8 mouse cellular contexts compared by ENCODE assay signal in genomic region chr4:138972827-138973718, GRCm38 (mm10). TPM values are rescaled to one million over a fixed set of nuclear protein-coding genes. Genes with fewer than 3 reads are reported as not detected.
DNase-seq lines count a peak whose midpoint lies in the region; ATAC-seq and TF ChIP-seq lines count a peak whose summit lies in the region.

Gene Tmco4, plus strand, starts transcription at chr4:138972888.

- no peaks in the 10 kb centered on the region for H3K79me2 ChIP-seq in CH12.LX (replicated peaks; ENCODE audit: control insufficient read depth, extremely low read depth, insufficient read depth, poor library complexity, severe bottlenecking)

- no peak for TF ChIP-seq EP300 in CH12.LX (IDR thresholded peaks at IDR 0.05; ENCODE audit: low read length)

- WGBS in forebrain, embryonic 10.5 days: 2% methylated on average over 57 of the region's 60 CpGs
- under 1% methylated on average over 58 of the region's 60 CpGs for WGBS in heart, embryonic 16.5 days
- under 1% methylated on average over 57 of the region's 60 CpGs for WGBS in liver, embryonic 16.5 days (ENCODE audit: insufficient replicate concordance)

- H3K9ac ChIP-seq in CH12.LX (ENCODE audit: insufficient read depth, low read depth): peak within 1 kb of the TSS; percentile 92
- peak within 1 kb of the TSS; percentile 93 for H3K9ac ChIP-seq in heart, embryonic 16.5 days (ENCODE audit: low read length)
- peak within 1 kb of the TSS; percentile 73 for H3K9ac ChIP-seq in liver, embryonic 16.5 days (ENCODE audit: low read depth, low read length)

- no peak for TF ChIP-seq CTCF in CH12.LX (conservative IDR thresholded peaks at IDR 0.05 in 1 of 2, IDR thresholded peaks at IDR 0.05 in 1 of 2; ENCODE audit: low read depth in 2 of 2, low read length in 2 of 2)
- no peak for TF ChIP-seq CTCF in bone marrow macrophage, adult 2 months (IDR thresholded peaks at IDR 0.05; ENCODE audit: low read depth, low read length)
- TF ChIP-seq CTCF in testis, adult 2 months (IDR thresholded peaks at IDR 0.05; ENCODE audit: control insufficient read depth, insufficient read depth, insufficient replicate concordance, low read depth, low read length): no peak

- dilution Hi-C loops in CH12.LX (cut with MboI; ENCODE audit: extremely low pct_ligation_motif_present, extremely low pct_unique_long_range_greater_than_20kb, low sequenced_read_pairs): no loop called here

- peaks cover 4 to 21% of the 10 kb centered on the region in 2 experiments for H3K4me1 ChIP-seq in CH12.LX (ENCODE audit: control insufficient read depth in 1 of 2, insufficient read depth in 2 of 2)
- peaks cover 39% of the 10 kb centered on the region for H3K4me1 ChIP-seq in bone marrow macrophage, adult 2 months (ENCODE audit: control insufficient read depth, insufficient read depth, low read length)
- peaks cover 20% of the 10 kb centered on the region for H3K4me1 ChIP-seq in forebrain, embryonic 10.5 days
- H3K4me1 ChIP-seq in heart, embryonic 16.5 days (ENCODE audit: control insufficient read depth, insufficient read depth, low read length): peaks cover 23% of the 10 kb centered on the region
- H3K4me1 ChIP-seq in liver, embryonic 16.5 days (ENCODE audit: control insufficient read depth, low read depth, low read length): peaks cover 17% of the 10 kb centered on the region
- H3K4me1 ChIP-seq in testis, adult 2 months (ENCODE audit: control insufficient read depth, insufficient read depth, low read length): peaks cover 17% of the 10 kb centered on the region

- peak within 1 kb of the TSS; percentile 92 for H3K27ac ChIP-seq in CH12.LX (ENCODE audit: insufficient read depth, low read depth)
- H3K27ac ChIP-seq in bone marrow macrophage, adult 2 months (ENCODE audit: insufficient read depth, low read depth, low read length): peak within 1 kb of the TSS; percentile 92
- H3K27ac ChIP-seq in forebrain, embryonic 10.5 days: peak within 1 kb of the TSS; percentile 90
- peak within 1 kb of the TSS; percentile 95 for H3K27ac ChIP-seq in heart, embryonic 16.5 days (ENCODE audit: low read length)
- H3K27ac ChIP-seq in liver, embryonic 16.5 days (ENCODE audit: low read length): peak within 1 kb of the TSS; percentile 82
- peak within 1 kb of the TSS; percentile 86 for H3K27ac ChIP-seq in testis, adult 2 months (ENCODE audit: control insufficient read depth, insufficient read depth, low read depth, low read length)

- in situ Hi-C loops in CH12.LX (cut with MboI; ENCODE audit: low pct_ligation_motif_present, low pct_unique_long_range_greater_than_20kb, low sequenced_read_pairs): loop anchor here (5.0 kb wide), 2 partner anchors 36 to 104 kb away; partner anchors contain the start of gene Htr6

- H3K9me3 ChIP-seq in CH12.LX (replicated peaks; ENCODE audit: low read length): no peaks in the 10 kb centered on the region
- H3K9me3 ChIP-seq in forebrain, embryonic 10.5 days: no peaks in the 10 kb centered on the region
- no peaks in the 10 kb centered on the region for H3K9me3 ChIP-seq in heart, embryonic 16.5 days (replicated peaks; ENCODE audit: control insufficient read depth, low read length)
- no peaks in the 10 kb centered on the region for H3K9me3 ChIP-seq in liver, embryonic 16.5 days (replicated peaks; ENCODE audit: control insufficient read depth, low read length)

- DNase-seq in CH12.LX (ENCODE audit: extremely low read depth): peak; percentile 85
- peak; percentile 51 for DNase-seq in forebrain, embryonic 10.5 days (ENCODE audit: extremely low spot score, low spot score)
- DNase-seq in kidney, postnatal 14 days: peak; percentile 88
- DNase-seq in neural tube, embryonic 10.5 days (ENCODE audit: extremely low spot score, low spot score): peak; percentile 67

- peak within 1 kb of the TSS; percentile 92 for H3K4me2 ChIP-seq in CH12.LX (ENCODE audit: insufficient read depth, low read depth, poor library complexity, severe bottlenecking)
- H3K4me2 ChIP-seq in heart, embryonic 16.5 days (ENCODE audit: low read depth, low read length): peak within 1 kb of the TSS; percentile 95
- peak within 1 kb of the TSS; percentile 74 for H3K4me2 ChIP-seq in liver, embryonic 16.5 days (ENCODE audit: low read depth, low read length)

- peak; percentile 76 for ATAC-seq in heart, embryonic 16.5 days (replicated peaks; ENCODE audit: extremely low read depth, insufficient read depth, low FRiP score)
- peak; percentile 69 for ATAC-seq in liver, embryonic 16.5 days (ENCODE audit: low read depth)

- peaks cover 7 to 23% of the 10 kb centered on the region in 2 experiments for H3K36me3 ChIP-seq in CH12.LX (replicated peaks in 1 of 2; ENCODE audit: control insufficient read depth in 1 of 2, insufficient read depth in 1 of 2, low read length in 1 of 2)
- no peaks in the 10 kb centered on the region for H3K36me3 ChIP-seq in forebrain, embryonic 10.5 days (replicated peaks)
- no peaks in the 10 kb centered on the region for H3K36me3 ChIP-seq in heart, embryonic 16.5 days (ENCODE audit: control insufficient read depth, insufficient read depth)
- H3K36me3 ChIP-seq in liver, embryonic 16.5 days (ENCODE audit: control insufficient read depth, insufficient read depth): no peaks in the 10 kb centered on the region
- H3K36me3 ChIP-seq in testis, adult 2 months (ENCODE audit: control insufficient read depth, insufficient read depth, low read length): no peaks in the 10 kb centered on the region

- H3K4me3 ChIP-seq in CH12.LX (replicated peaks in 1 of 3; ENCODE audit: low read depth in 2 of 3, low read length in 2 of 3, poor library complexity in 1 of 3): peak within 1 kb of the TSS; percentile 83 to 88 (median 86)
- peak within 1 kb of the TSS; percentile 90 for H3K4me3 ChIP-seq in bone marrow macrophage, adult 2 months (ENCODE audit: insufficient read depth, low read length)
- H3K4me3 ChIP-seq in forebrain, embryonic 10.5 days: peak within 1 kb of the TSS; percentile 71
- peak within 1 kb of the TSS; percentile 74 for H3K4me3 ChIP-seq in heart, embryonic 16.5 days (ENCODE audit: low read length)
- peak within 1 kb of the TSS; percentile 76 for H3K4me3 ChIP-seq in liver, embryonic 16.5 days (ENCODE audit: low read depth, low read length)
- peak within 1 kb of the TSS; percentile 88 for H3K4me3 ChIP-seq in testis, adult 2 months (ENCODE audit: control insufficient read depth, low read depth, low read length)

- no peak for TF ChIP-seq RAD21 in CH12.LX (IDR thresholded peaks at IDR 0.05; ENCODE audit: low read depth, low read length)

- TF ChIP-seq POLR2A in CH12.LX (IDR thresholded peaks at IDR 0.05; ENCODE audit: low read depth, low read length): peak; percentile 95
- TF ChIP-seq POLR2A in bone marrow macrophage, adult 2 months (IDR thresholded peaks at IDR 0.05; ENCODE audit: borderline replicate concordance, low read depth, low read length): 0 out of 2 replicates have a peak, but pooled peaks have one; percentile 40
- peak; percentile 25; the same call in 1 of the 2 replicates for TF ChIP-seq POLR2A in testis, adult 2 months (IDR thresholded peaks at IDR 0.05; ENCODE audit: control insufficient read depth, low read depth, low read length)

- H3K27me3 ChIP-seq in CH12.LX (replicated peaks): no peaks in the 10 kb centered on the region
- H3K27me3 ChIP-seq in forebrain, embryonic 10.5 days (ENCODE audit: poor library complexity, severe bottlenecking): peaks cover 18% of the 10 kb centered on the region
- no peaks in the 10 kb centered on the region for H3K27me3 ChIP-seq in heart, embryonic 16.5 days (ENCODE audit: control insufficient read depth, insufficient read depth, low read length)
- no peaks in the 10 kb centered on the region for H3K27me3 ChIP-seq in liver, embryonic 16.5 days (ENCODE audit: control insufficient read depth, insufficient read depth, low read depth, low read length)
- no peaks in the 10 kb centered on the region for H3K27me3 ChIP-seq in testis, adult 2 months (ENCODE audit: control insufficient read depth, insufficient read depth, low read length)

TF ChIP-seq in CH12.LX, 34 proteins besides CTCF, POLR2A, EP300 and RAD21 (continues in another document):
- no peak for TF ChIP-seq NRF1 (IDR thresholded peaks at IDR 0.05; ENCODE audit: low read depth, low read length)
- peak; percentile 76 for TF ChIP-seq MYC (IDR thresholded peaks at IDR 0.05; ENCODE audit: low read depth, low read length)
- TF ChIP-seq NELFE (IDR thresholded peaks at IDR 0.05; ENCODE audit: low read depth, low read length): peak; percentile 92
- peak; percentile 73 for TF ChIP-seq SIN3A (IDR thresholded peaks at IDR 0.05; ENCODE audit: low read length)
- peak; percentile 70 for TF ChIP-seq TBP (conservative IDR thresholded peaks at IDR 0.05; ENCODE audit: low read depth, low read length)
- TF ChIP-seq HCFC1 (IDR thresholded peaks at IDR 0.05; ENCODE audit: low read depth, low read length): peak; percentile 60
- no peak for TF ChIP-seq MEF2A (IDR thresholded peaks at IDR 0.05; ENCODE audit: borderline replicate concordance, low read depth, low read length)
- peak; percentile 92 for TF ChIP-seq UBTF (IDR thresholded peaks at IDR 0.05; ENCODE audit: low read depth, low read length)
- 0 out of 2 replicates have a peak, but pooled peaks have one; percentile 54 for TF ChIP-seq E2F4 (IDR thresholded peaks at IDR 0.05; ENCODE audit: insufficient replicate concordance, low read depth, low read length)
- TF ChIP-seq RCOR1 (conservative IDR thresholded peaks at IDR 0.05; ENCODE audit: low read depth, low read length): 0 out of 2 replicates have a peak, but pooled peaks have one; percentile 40
- TF ChIP-seq IRF4 (IDR thresholded peaks at IDR 0.05; ENCODE audit: low read depth, low read length): 0 out of 2 replicates have a peak, but pooled peaks have one; percentile 31
- peak; percentile 93 for TF ChIP-seq ZMIZ1 (IDR thresholded peaks at IDR 0.05; ENCODE audit: low read depth, low read length)
- no peak for TF ChIP-seq USF2 (conservative IDR thresholded peaks at IDR 0.05; ENCODE audit: low read depth, low read length)
- no peak for TF ChIP-seq JUND (conservative IDR thresholded peaks at IDR 0.05; ENCODE audit: low read depth, low read length)
- no peak for TF ChIP-seq PAX5 (IDR thresholded peaks at IDR 0.05; ENCODE audit: low read length)
- peak; percentile 42; the same call in 1 of the 2 replicates for TF ChIP-seq MAX (IDR thresholded peaks at IDR 0.05; ENCODE audit: low read length)
- peak; percentile 92 for TF ChIP-seq ELF1 (IDR thresholded peaks at IDR 0.05; ENCODE audit: low read depth, low read length)

RNA-seq across cellular contexts. Expression of gene Tmco4, which starts in this region (rescaled TPM):
- 22.2 and 23.2 TPM in 2 replicates for total RNA-seq in CH12.LX (2012; rRNA removed)
- total RNA-seq in CH12.LX (2014; rRNA removed): 16.1 and 20.3 TPM in 2 replicates
- 19.2 and 21.7 TPM in 2 replicates for polyA plus RNA-seq in CH12.LX (2012; ENCODE audit: insufficient read length, low read depth)
- 5.4 and 6.5 TPM in 2 replicates for polyA plus RNA-seq in bone marrow macrophage, adult 2 months (2012; ENCODE audit: insufficient read depth, insufficient read length, missing spikeins)
- 0.90 and 1.0 TPM in 2 replicates for polyA plus RNA-seq in forebrain, embryonic 10.5 days (2016; fragmentation: Nextera tagmentation; extraction: Ambion mirVana)
- 7.0 and 8.3 TPM in 2 replicates for polyA plus RNA-seq in heart, embryonic 16.5 days (2015; fragmentation: Nextera tagmentation; extraction: Ambion mirVana)
- 3.7 and 4.0 TPM in 2 replicates for polyA plus RNA-seq in liver, embryonic 16.5 days (2015; fragmentation: Nextera tagmentation; extraction: Ambion mirVana)
- 3.3 and 3.4 TPM in 2 replicates for polyA plus RNA-seq in testis, adult 2 months (2012; rRNA removed)

Comparison
In these comparisons a context has a peak if more than half of its experiments do, and no peak if none do; other contexts are left out.
1. Peak in every context shown above with its lines: DNase-seq, ATAC-seq, H3K4me3 ChIP-seq and H3K27ac ChIP-seq.
2. POLR2A ChIP-seq: peak in every context shown above with its lines; median percentile 95 in CH12.LX; 40 in bone marrow macrophage, adult 2 months; 25 in testis, adult 2 months.